Mouse (Mus musculus) thymus, adult 2 months (tissue): Measurements from ENCODE around the gene Ift122. TPM values are rescaled to one million over a fixed set of nuclear protein-coding genes. Genes with fewer than 3 reads are reported as not detected.

Experiments
- DNase-seq: peaks from one replicate; pipeline ENCODE4 v3.0.0; 2021
- H3K27ac ChIP-seq: fragments of 200-500 bp; 2 replicates; pipeline ENCODE4 v1.5.1; 2012; ENCODE audit warnings: low read length, control low read depth; ENCODE audit not compliant: control insufficient read depth, insufficient read depth
- H3K27me3 ChIP-seq: fragments of 200-500 bp; 2 replicates; pipeline ENCODE4 v1.6.1; 2012; ENCODE audit warnings: mild to moderate bottlenecking, low read length, moderate library complexity, mixed read lengths; ENCODE audit not compliant: control insufficient read depth, insufficient read depth
- H3K36me3 ChIP-seq: fragments of 200-500 bp; 2 replicates; pipeline ENCODE4 v1.6.1; 2012; ENCODE audit warnings: mild to moderate bottlenecking, low read length, moderate library complexity; ENCODE audit not compliant: control insufficient read depth, insufficient read depth
- H3K4me1 ChIP-seq: fragments of 200-500 bp; replicated peaks from 2 replicates; pipeline ENCODE4 v1.6.1; 2012; ENCODE audit warnings: low read length; ENCODE audit not compliant: control insufficient read depth, insufficient read depth
- H3K4me3 ChIP-seq: fragments of 200-500 bp; 2 replicates; pipeline ENCODE4 v1.5.1; 2012; ENCODE audit warnings: mild to moderate bottlenecking, low read length, control low read depth, moderate library complexity; ENCODE audit not compliant: control insufficient read depth, insufficient read depth
- CTCF ChIP-seq: fragments of 200-500 bp; IDR thresholded peaks from 2 replicates; pipeline ENCODE4 v1.5.1; 2012; ENCODE audit warnings: mild to moderate bottlenecking, control low read depth, low read length, moderate library complexity, borderline replicate concordance; ENCODE audit not compliant: control insufficient read depth, poor library complexity, insufficient read depth; ENCODE audit errors: extremely low read depth
- POLR2A ChIP-seq: fragments of 200-500 bp; IDR thresholded peaks from 2 replicates; pipeline ENCODE4 v1.6.1; 2012; ENCODE audit warnings: mild to moderate bottlenecking, low read length, control low read depth, moderate library complexity; ENCODE audit not compliant: control insufficient read depth, poor library complexity, insufficient read depth; ENCODE audit errors: extremely low read depth
- whole genome bisulfite sequencing: fragments of 180-500 bp; shearing (Covaris S2); methylation state at CpG from one replicate; pipeline ENCODE4 v1.1.7; 2018; 5-methylcytosine and 5-hydroxymethylcytosine counted together
- polyA plus RNA-seq: library from polyadenylated mRNA; depleted of rRNA; stranded (reverse); fragments of >200 nt; gene quantifications from 2 replicates; pipeline ENCODE4 v1.2.3, GENCODE M21; 2012

Ift122 gene
- polyA plus RNA-seq, 1 experiment: 7.6 TPM

DNA sequence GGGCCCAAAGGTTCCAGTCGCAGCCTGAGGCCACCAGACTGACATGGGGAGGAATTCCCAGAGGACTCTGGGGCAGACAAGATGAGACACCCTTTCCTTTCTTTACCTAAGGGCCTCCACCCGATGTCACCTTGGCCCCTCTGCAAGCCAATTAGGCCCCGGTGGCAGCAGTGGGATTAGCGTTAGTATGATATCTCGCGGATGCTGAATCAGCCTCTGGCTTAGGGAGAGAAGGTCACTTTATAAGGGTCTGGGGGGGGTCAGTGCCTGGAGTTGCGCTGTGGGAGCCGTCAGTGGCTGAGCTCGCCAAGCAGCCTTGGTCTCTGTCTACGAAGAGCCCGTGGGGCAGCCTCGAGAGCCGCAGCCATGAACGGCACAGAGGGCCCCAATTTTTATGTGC is 78.4 kb downstream of the Ift122 start, which contains the start of gene Rho:
Rho (plus strand) TSS at position 110 of the 400 bp plus-strand sequence.
- no peaks in the 10 kb centered on the region for H3K4me1 ChIP-seq
- no peak for DNase-seq
- H3K27me3 ChIP-seq: no peaks in the 10 kb centered on the region
- no peak within 1 kb of the TSS for H3K4me3 ChIP-seq
- TF ChIP-seq POLR2A: no peak
- no peak for TF ChIP-seq CTCF
- H3K27ac ChIP-seq: no peak within 1 kb of the TSS
- WGBS: 96% methylated on average over 14 of the region's 14 CpGs
- H3K36me3 ChIP-seq: no peaks in the 10 kb centered on the region

DNA sequence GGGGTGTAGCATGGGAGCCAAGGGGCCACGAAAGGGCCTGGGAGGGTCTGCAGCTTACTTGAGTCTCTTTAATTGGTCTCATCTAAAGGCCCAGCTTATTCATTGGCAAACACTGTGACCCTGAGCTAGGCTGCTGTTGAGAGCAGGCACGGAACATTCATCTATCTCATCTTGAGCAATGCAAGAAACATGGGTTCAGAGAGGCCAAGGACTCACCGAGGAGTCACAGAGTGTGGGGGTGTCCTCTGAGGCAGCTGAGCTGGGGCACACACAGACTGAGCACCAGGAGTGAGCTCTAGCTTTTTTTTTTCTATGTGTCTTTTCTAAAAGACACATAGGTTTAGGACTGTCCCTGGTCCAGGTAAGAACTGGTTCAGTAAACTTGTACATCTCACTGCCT is 79.1 kb downstream of the Ift122 start:
- Histone ChIP-seq H3K27ac (no peak overlapping the region), H3K27me3 (no peaks in the 10 kb centered on the region), H3K4me3 (no peak overlapping the region), H3K36me3 (no peaks in the 10 kb centered on the region), H3K4me1 (no peaks in the 10 kb centered on the region)
- no peak for DNase-seq
- 94% methylated on average over 3 of the region's 3 CpGs for WGBS
- TF ChIP-seq CTCF: no peak
- TF ChIP-seq POLR2A: no peak

GRCm38 (mm10) chr6:115935544-115935943 is 82.3 kb downstream of the Ift122 start:
- 90% methylated on average over 8 of the region's 8 CpGs for WGBS
- no peak overlapping the region for H3K4me3 ChIP-seq
- H3K27ac ChIP-seq: no peak overlapping the region
- H3K36me3 ChIP-seq: no peaks in the 10 kb centered on the region
- no peak for TF ChIP-seq CTCF
- TF ChIP-seq POLR2A: no peak
- no peak for DNase-seq
- no peaks in the 10 kb centered on the region for H3K4me1 ChIP-seq
- no peaks in the 10 kb centered on the region for H3K27me3 ChIP-seq

- TF ChIP-seq POLR2A (no peak), CTCF (no peak)
- Histone ChIP-seq H3K4me3 (no peak overlapping the region), H3K27me3 (no peaks in the 10 kb centered on the region), H3K4me1 (peaks cover 7% of the 10 kb centered on the region), H3K36me3 (no peaks in the 10 kb centered on the region), H3K27ac (no peak overlapping the region)
- DNase-seq: no peak
- WGBS: 96% methylated on average over 2 of the region's 2 CpGs
These were observed 84.7 kb downstream of the Ift122 start for GRCm38 (mm10) chr6:115938011-115938410.

DNA sequence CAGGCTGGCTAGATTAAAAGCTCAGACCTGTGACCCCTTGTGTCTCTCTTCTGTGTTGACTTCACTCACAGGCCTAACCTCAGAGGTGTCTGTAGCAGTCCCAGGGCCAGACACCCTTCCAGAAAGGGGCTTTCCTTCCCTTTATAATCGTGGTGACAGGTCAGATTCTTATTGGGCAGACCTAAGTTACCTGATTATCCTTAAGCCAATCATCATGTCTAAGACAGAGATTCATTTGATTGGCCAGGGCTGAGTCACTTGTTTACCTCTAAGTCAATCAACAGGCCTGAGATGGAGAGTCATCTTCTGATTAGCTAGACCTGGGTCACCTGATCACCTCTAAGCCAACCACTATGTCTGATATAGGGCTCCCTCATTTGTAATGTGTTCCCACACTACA is 85.5 kb downstream of the Ift122 start:
- DNase-seq: no peak
- WGBS: 91% methylated on average over 1 of the region's 1 CpGs
- Histone ChIP-seq H3K4me1 (peaks cover 7% of the 10 kb centered on the region), H3K27ac (no peak overlapping the region), H3K27me3 (no peaks in the 10 kb centered on the region), H3K4me3 (no peak overlapping the region), H3K36me3 (no peaks in the 10 kb centered on the region)
- no peak for TF ChIP-seq POLR2A
- TF ChIP-seq CTCF: no peak

DNA sequence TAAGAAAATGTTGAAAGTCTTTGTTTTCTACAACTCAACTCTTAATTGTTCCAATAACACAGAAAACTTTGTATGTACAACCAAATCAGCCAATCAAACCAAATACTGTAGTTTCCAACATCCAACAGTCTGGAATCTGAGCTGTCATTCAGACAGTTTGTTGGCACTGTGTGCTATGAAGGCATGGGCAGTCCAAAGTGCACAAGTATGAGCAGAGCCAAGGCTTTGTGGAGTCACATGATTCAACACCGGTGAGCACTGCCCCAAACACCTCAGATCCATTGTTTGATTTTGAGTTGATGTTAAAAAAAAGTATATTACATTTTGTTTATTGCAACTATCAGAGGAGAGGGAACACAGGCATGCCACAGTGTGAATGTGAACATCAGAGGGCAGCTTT is 87.3 kb downstream of the Ift122 start:
- Histone ChIP-seq H3K36me3 (no peaks in the 10 kb centered on the region), H3K4me1 (peaks cover 7% of the 10 kb centered on the region), H3K27ac (no peak overlapping the region), H3K4me3 (no peak overlapping the region), H3K27me3 (no peaks in the 10 kb centered on the region)
- no peak for TF ChIP-seq CTCF
- TF ChIP-seq POLR2A: no peak
- DNase-seq: no peak
- 88% methylated on average over 1 of the region's 1 CpGs for WGBS

GRCm38 (mm10) chr6:115941128-115941527 is 87.9 kb downstream of the Ift122 start:
- TF ChIP-seq CTCF: no peak
- no peak for TF ChIP-seq POLR2A
- Histone ChIP-seq H3K36me3 (no peaks in the 10 kb centered on the region), H3K4me1 (peaks cover 10% of the 10 kb centered on the region), H3K27me3 (no peaks in the 10 kb centered on the region), H3K4me3 (no peak overlapping the region), H3K27ac (no peak overlapping the region)
- WGBS: 12% methylated on average over 9 of the region's 12 CpGs
- DNase-seq: peak; percentile 20
